Mouse (Mus musculus) left cerebral cortex, postnatal 10 days (tissue): ENCODE data around the gene Crybb1. TPM values are rescaled to one million over a fixed set of nuclear protein-coding genes. Genes with fewer than 3 reads are reported as not detected.

Experiments used
- DNase-seq, 2 experiments: peaks; one replicate each; pipeline ENCODE4 v3.0.0; 2021 to 2022; ENCODE audit warnings: low spot score in 2 of 2, mixed read lengths in 1 of 2; ENCODE audit errors: extremely low spot score in 1 of 2
- intact Hi-C: fragments of 180-260 bp; cut with DNase I; formaldehyde crosslinking; loops from one replicate; pipeline ENCODE4 v1.15.1; 2025
- total RNA-seq, 2 experiments: library from RNA; stranded (reverse); gene quantifications; 2 replicates each; pipeline ENCODE4 v1.2.3; 2021

Crybb1 gene
- total RNA-seq, 2 experiments from 2014 or later: 10.0 to 12.1 TPM

DNA sequence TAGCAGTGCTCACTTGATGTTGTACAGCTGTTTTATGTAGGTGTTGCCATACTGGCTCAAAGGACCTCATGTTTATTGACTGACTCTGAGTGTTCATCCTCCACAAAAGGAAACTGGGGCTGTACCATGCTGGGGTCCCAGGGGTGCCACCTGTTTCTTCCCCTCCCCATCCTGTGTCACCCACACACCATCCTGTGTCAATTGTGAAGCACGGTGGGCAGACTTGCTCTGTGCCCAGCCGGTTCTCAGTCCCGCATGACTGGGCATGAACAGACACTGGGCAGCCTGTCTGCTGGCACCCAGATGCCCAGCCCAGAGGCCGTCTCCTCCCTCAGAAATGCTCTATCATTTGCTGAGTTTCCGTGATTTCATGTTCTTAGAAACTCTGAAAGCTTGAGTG is 36.3 kb downstream of the Crybb1 start:
- no peak for DNase-seq
- intact Hi-C loops: no loop called here

DNA sequence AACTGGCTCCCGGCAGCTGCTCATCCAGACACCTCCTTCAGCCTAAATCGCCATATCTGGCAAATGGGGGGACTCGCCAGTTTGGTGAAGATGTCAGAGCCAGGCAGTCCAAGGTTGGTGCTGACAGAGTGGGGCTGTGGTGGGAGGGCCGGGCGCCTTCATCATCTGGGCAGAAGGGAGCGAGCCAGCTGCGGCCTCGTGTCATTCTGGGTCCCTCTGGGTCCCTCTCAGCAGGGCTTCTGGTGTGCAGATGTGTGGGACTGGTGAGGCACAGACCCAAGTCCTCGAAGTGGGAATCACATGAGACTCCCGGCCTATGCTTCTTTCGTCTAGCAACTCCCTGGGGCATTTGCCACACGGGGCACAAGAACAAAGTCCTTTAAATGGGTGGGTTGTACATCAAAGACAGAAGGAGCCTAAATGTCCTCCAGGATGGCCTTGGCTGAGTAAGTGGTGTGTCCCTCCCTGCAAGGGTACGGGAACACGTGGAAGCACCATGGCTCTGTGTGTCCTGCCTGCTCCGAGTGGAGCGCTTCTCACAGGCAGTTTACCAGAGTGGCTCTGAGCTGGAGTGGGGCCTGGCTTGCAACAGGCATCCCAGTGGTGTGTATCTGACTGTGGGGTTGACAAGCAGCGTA is 36.8 kb downstream of the Crybb1 start:
- DNase-seq: no peak
- intact Hi-C loops: no loop called here

DNA sequence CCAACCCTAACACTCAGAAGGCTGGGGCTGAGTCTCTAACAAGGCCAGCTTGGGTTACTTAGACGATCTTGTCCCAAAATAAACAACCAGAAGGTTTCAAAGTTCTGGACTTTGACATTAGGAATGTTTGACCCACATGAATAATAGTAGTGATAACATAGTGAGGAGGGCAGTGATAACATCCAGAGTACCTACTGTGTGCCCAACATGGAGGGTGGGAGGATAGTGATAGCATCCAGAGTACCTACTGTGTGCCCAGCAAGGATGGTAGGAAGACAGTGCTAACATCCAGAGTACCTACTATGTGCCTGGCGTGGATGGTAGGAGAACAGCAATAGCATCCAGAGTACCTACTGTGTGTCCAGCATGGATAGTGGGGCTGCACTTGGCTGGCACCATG is 38.2 kb downstream of the Crybb1 start:
- intact Hi-C loops: no loop called here
- DNase-seq: no peak

DNA sequence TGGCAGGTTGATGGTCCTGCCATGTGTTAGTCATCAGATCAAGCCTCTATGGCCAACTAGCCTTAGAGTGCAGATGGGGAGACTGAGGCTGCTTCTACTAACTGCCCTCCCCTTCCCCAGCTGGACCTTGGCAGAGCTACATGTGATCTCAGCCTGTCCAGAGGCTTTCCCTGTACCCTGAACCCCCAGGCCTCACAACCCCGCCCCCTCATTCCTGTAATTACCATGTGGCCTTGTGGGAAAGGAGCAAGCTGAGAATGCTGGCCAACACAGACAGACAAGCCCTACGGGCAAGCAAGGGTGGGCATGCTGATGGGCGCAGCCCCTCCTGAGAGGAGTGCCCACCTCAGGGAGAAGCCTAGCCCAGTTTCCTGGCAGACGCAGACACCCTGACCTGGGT is 39.1 kb downstream of the Crybb1 start:
- no peak for DNase-seq
- intact Hi-C loops: no loop called here

DNA sequence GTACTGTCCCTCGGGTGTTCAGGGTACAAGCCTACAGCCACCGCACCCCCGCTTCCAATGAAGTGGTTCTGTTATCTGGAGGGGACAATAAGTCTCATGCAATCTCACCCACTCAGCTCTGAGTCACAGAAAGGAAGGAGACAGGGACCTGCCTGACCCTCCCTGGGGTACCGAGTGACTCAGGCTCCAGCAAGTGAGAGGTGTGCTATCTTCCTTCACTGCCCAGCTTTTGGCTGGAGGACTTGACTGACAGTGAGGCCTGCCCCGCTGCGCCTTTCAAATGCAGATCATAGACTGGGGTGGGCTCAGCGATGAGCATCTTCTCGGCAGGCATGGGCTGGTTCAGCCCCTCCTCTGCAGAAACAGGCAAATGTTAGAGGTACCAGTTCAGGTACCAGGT is 39.5 kb downstream of the Crybb1 start:
- intact Hi-C loops: no loop called here
- DNase-seq: no peak

DNA sequence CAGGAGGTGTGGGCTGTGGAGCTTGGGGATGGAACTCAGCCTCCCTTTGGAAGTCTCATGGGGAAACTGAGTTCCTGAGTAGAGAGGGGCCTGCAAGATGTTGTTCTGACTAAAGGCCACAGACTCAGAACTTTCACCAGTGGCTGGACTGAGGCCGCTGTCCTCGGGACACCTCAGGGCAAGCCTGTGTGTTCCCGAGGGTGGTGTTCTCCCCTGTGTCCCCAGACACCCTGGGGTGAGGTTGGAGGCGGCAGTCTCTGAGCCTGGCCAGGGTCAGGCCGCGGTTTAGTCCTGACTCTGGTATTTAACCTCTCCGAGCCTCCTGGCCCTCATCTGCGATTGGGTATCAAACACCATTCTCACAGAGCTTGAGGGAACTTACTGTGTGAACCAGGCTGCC is 39.9 kb downstream of the Crybb1 start:
- no peak for DNase-seq
- intact Hi-C loops: no loop called here

DNA sequence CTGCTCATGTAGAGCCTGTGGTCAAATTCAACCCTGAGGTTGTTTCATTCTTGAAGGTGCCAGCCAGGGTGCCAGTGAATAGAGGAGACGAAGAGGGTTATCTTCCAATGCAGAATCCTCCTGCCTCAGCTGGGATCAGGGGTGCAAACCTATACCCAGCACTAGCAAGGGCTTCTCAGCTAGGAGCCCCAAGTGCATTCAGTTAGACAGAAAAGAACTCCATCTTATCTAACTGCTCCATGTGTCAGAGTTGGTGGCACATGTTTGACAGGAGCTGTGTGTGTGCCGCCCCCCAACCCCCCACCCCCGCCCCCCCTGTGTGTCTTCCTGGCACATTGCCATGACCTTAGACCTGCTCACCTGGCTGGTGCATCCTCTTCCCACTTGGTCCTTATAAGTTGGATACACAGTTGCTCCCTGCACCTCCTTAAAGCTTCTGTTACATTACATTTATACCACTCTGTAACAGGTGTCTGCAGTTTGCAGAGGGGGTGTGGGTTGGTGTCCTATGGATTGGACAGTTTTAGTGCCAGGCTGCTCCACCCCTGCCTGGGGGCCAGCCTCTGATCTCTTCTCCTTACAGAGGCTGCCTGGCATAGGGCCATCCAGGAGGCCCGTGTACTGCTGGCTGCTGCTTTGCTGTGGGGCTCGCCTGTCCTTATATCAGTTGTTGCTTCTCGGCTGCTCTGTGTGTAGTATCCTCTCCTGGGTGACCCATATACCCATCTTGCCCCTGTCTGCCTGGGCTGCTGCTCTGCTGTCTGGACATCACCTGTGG is 41.0 kb downstream of the Crybb1 start:
- intact Hi-C loops: no loop called here
- DNase-seq: peak in 1 of 2 experiments; percentile 64

DNA sequence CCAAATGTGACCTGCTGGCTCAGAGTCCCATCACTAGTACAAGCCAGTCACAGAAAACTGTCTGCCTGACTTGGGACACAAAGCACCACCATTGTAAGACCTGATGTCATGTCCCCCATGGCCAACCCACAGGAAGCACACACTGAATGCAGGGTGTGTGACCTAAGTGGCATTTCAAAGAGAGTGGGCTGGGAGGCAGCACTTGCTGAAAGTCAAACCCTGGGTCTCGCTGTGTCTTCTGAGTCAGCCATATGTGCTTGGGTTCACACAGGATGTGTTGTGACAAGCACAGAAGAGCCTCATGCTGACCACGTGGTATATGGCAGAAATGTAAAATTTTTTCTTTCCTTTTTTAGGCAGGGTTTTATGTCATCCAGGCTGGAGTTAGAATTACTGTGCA is 41.6 kb downstream of the Crybb1 start:
- intact Hi-C loops: no loop called here
- DNase-seq: no peak

DNA sequence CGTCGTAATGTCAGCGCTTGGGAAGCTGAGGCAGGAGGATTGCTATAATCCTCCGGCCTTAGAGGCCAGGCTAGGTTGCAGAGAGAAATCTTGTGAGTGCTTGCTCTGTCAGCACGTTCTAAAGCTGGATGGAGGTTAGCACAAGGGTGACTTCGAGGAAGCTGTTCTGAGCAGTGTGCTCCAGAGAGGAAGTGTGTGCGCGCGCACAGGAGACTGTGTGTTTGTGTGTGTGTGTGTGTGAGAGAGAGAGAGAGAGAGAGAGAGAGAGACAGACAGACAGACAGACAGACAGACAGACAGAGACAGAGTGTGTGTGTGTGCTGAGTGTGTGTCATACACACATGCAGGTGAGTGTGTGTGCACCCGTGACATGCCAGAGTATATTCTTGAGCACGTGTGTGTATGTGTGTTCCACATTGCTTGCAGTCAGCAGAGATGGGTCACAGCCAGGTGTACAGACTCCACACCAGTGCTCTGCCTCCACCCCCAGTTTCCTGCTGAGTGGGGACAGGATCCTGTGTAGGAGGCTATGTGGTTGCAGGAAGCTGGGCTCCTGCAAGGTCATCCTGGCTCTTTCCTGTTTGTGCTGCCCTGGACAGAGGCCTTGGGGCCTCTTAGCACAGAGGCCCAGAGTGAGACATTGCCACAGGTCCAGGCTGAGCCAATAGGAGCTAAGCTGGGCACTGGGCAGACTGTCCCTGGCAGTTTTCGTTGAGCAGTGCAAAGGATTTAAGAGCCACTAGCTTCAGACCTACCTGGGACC is 42.8 kb downstream of the Crybb1 start:
- intact Hi-C loops: no loop called here
- peak in 1 of 2 experiments; percentile 77 for DNase-seq

DNA sequence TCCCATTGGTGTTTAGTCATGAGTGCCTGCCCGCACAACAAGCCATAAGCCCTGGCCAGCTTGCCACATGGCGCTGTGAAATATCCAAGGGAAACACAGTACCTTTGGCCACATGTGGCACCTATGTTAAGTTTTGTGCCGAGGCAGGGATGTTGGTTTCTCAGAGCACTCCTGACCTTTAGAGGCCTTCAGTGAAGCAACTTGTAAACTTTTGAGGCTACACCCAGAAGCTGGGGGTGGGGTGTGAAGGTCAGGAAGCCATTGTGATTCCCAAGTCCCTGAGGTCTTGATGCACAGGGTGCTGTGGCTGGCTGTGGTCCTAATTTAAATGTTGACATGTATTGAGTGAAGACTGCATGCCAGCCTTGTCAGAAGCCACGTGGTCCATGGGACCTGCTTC is 43.8 kb downstream of the Crybb1 start:
- intact Hi-C loops: no loop called here

DNA sequence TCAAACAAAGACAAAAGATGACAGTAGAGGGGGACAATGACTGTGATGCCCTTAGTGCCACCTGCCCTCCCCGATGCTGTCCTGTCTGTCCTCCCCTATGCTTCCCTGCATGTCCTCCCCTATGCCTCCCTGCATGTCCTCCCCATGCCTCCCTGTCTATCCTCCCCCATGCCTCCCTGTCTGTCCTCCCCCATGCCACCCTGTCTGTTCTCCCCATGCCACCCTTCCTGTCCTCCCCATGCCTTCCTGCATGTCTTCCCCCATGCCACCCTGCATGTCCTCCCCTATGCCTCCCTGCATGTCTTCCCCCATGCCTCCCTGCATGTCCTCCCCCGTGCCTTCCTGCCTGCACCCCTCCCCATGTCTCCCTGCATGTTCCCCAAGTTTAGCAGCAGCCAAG is 44.5 kb downstream of the Crybb1 start:
- intact Hi-C loops: no loop called here
- no peak for DNase-seq

More for the DNA sequence above, 43.8 kb downstream of the Crybb1 start:
- DNase-seq: no peak

DNA sequence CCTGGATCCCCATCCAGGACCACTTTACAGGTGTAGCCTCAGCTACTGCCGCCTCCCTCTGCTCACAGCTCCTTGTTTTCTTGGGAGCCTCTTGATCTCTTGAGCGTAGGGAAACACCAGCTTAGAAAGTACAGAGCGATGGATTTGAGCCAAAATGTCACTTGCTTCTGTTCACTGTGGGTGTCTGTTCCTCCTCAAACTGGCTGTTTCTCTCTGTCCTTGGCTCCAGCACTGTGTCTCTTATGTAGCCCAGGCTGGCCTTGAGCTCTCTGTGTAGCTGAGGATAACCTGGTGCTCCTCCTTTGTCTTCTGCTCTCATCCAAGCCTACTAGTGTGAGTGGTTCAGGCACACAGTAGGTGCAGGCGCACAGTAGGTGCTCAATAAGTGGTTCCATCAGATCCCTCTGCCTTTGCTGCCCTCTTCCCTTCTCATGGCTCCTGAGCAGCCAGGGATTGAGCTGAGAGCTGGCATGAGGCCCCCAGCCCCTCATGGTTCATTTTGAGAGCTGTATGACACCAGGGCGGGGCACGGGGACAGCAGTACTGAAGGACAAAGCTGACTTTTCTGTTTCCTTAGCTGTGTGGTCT is 45.2 kb downstream of the Crybb1 start:
- intact Hi-C loops: no loop called here
- DNase-seq: no peak

DNA sequence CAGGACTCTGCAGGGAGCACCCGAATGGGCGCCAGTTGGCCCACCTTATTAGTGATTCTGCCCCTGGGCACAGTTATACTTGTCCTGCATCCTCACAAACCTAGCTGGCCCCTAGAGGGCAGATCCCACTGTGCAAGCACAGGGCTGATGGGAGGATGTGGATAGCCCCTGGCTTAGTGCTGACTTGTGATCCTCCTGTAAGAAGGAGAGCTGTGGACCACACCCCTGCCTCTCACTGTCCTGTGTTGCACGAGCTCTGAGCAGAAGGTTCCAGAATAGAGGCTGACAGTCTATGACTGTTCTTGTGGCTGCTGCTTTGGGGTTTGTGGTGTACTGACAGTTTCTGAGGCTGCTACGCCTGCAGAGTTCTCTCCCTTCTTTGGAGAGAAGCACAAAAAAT is 46.1 kb downstream of the Crybb1 start:
- intact Hi-C loops: no loop called here
- DNase-seq: no peak

DNA sequence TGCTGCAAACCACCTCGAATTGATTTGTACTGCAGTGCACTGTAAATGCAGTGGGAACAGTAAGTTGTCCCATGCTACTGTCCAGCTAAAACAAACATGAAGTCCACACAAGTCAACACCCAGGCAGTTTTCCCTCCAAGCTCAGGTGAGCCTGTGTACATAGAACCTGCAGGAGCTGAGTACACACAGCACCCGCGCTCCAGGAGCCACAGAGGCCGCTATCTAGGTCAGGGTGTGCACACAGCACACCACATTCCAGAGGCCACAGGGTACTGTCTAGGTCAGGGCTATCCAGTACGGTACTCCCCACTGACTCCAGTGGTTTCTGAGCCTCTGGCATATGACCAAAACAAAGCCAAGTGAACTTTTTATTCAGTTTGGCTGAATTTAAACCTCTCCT is 46.7 kb downstream of the Crybb1 start:
- no peak for DNase-seq
- intact Hi-C loops: no loop called here

DNA sequence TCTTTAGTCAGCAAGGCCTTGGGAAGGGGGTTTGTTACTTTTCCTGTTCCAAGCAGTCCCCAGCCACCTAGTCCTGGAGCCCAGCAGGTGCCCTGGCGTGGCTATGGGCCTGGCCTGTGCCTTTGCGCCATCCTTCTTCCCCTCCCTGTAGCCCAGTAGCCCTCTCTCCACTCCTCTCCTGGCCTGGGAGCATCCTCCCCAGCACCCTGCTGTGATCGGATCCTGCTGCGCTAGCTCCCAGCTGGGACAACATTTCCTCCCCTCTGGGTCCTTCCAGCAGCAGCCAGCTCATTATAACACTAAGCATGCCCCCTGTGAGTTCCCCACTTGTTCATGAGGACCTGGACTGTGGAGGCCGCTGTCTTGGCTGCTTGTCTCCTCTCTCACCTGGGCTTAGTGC is 50.2 kb downstream of the Crybb1 start:
- intact Hi-C loops: no loop called here
- peak in 1 of 2 experiments; percentile 65 for DNase-seq

DNA sequence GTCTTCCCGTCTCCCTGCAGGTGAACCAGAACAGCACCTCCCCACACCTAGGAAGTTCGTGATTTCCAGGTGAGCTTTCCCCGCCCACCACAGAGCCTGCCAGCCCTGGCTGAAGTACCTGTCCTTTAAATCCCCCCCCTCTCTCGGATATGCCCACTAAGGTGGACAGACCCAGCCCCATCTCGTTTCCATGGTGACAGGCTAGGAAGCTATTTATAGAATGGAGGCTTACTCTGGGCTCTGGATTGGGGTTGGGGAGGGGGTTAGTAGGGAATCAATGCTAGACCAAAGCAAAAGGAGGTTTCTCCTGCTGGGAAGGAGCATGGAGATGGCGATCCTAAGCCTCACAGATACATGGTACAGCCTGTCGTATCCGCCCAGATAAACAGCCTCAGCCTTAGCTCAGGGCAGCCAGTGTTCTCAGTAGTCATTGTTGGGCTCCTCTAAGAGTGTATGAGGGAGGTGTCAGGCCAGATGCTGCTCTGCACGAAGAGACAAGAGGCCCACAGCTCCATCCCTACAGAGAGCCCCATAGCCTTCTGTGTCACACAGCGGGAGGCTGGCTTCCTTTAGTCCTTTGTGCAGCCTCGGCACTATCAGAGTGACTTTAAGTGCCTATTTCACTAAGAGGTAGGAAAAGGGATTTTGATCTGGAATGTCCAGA is 57.7 kb downstream of the Crybb1 start:
- intact Hi-C loops: no loop called here
- no peak for DNase-seq

DNA sequence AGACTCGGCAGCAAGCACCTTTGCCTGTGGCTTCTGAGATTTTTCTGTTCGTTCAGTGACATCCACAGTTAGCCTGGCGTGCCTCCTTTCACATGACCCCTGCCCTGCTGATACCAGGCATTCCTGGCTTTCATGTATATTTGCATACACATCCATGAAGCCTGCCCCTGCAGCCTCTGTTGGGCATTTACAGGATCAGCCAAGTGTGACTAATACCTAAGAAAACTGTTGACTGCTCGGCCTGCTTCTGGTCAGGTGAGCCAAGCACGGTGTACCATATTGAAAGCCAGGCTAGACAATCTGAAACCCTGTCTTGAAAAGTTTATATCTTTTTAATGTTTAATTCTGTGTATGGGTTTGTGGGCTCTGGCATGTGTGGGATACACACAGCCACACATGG is 60.9 kb downstream of the Crybb1 start:
- intact Hi-C loops: no loop called here
- no peak for DNase-seq

DNA sequence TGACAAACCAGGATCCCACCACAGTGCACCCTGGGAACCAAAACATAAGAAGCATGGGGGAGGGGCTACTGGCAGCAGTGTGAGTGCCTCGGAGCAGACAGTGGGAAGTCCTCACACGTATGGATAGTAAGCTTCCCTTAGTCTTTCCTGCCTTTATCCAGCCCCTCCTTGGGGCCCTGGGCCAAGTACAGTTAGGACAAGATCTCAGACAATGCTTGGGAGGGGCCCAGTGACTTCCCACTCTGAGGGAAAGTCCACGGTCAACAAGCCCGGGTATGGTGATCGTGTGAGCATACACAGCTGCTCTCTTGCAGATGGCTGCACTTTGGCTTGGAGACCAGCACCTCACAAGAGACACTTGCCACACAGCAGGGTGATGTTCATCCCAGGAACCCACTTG is 61.7 kb downstream of the Crybb1 start:
- intact Hi-C loops: no loop called here
- DNase-seq: peak in 1 of 2 experiments; percentile 57
